Mouse (Mus musculus) thymus, postnatal 0 days (tissue): ENCODE measurements around the gene Dhh. TPM values are rescaled to one million over a fixed set of nuclear protein-coding genes. Genes with fewer than 3 reads are reported as not detected.
A peak's percentile ranks its signal among the peaks of the same experiment; 100 is the strongest.

Experiments
- DNase-seq: peaks from one replicate; pipeline ENCODE4 v3.0.0-alpha.2; 2015; ENCODE audit warnings: low spot score
- polyA plus RNA-seq: library from polyadenylated mRNA; unstranded; fragments of >200 nt; fragmentation: Nextera tagmentation; extraction: Ambion mirVana; gene quantifications from 2 replicates; pipeline ENCODE4 v1.2.1, GENCODE M21; 2015

Dhh gene
- polyA plus RNA-seq, 1 experiment from 2014 or later, result 0.78 TPM

GRCm38 (mm10) chr15:98917091-98917490 lies 18.8 kb upstream of the Dhh start:
- peak; percentile 40 for DNase-seq

GRCm38 (mm10) chr15:98916016-98916415 lies 17.7 kb upstream of the Dhh start:
- no peak for DNase-seq

- peak; percentile 39 for DNase-seq
Observed at GRCm38 (mm10) chr15:98914903-98915302, 16.6 kb upstream of the Dhh start.

GRCm38 (mm10) chr15:98904692-98905091 lies 6.4 kb upstream of the Dhh start:
- DNase-seq, result peak; percentile 57

GRCm38 (mm10) chr15:98902600-98902999 lies 4.3 kb upstream of the Dhh start:
- DNase-seq, result no peak

- no peak for DNase-seq
Observed at GRCm38 (mm10) chr15:98901530-98901929, 3.2 kb upstream of the Dhh start.

GRCm38 (mm10) chr15:98897495-98897894 lies 845 bp downstream of the Dhh start:
- DNase-seq, result no peak

GRCm38 (mm10) chr15:98895635-98896589 lies 2.4 kb downstream of the Dhh start:
- no peak for DNase-seq

GRCm38 (mm10) chr15:98894746-98895634 lies 3.4 kb downstream of the Dhh start:
- no peak for DNase-seq

GRCm38 (mm10) chr15:98893940-98894745 lies 4.2 kb downstream of the Dhh start, which contains the start of gene Rhebl1:
Gene Rhebl1 (minus strand): TSS chr15:98894540.
- no peak for DNase-seq

GRCm38 (mm10) chr15:98893036-98893435 lies 5.3 kb downstream of the Dhh start:
- DNase-seq, result no peak

- DNase-seq, result peak; percentile 75
Observed at GRCm38 (mm10) chr15:98891907-98892606, 6.3 kb downstream of the Dhh start.

GRCm38 (mm10) chr15:98891198-98891742 lies 7.1 kb downstream of the Dhh start:
- no peak for DNase-seq

- no peak for DNase-seq
Observed at GRCm38 (mm10) chr15:98887526-98887925, 10.8 kb downstream of the Dhh start.

GRCm38 (mm10) chr15:98886667-98887387 lies 11.5 kb downstream of the Dhh start:
- no peak for DNase-seq

GRCm38 (mm10) chr15:98884106-98884505 lies 14.2 kb downstream of the Dhh start:
- no peak for DNase-seq

- DNase-seq, result no peak
Observed at GRCm38 (mm10) chr15:98883661-98884060, 14.7 kb downstream of the Dhh start.

GRCm38 (mm10) chr15:98881656-98882008 lies 16.7 kb downstream of the Dhh start:
- DNase-seq, result no peak

- DNase-seq, result peak; percentile 95
Observed at GRCm38 (mm10) chr15:98880978-98881655, 17.2 kb downstream of the Dhh start.
